Mouse (Mus musculus): ENCODE results near the gene P2rx2.

Gene P2rx2

GRCm38 (mm10) chr5:110342648-110343284, at the start of gene P2rx2:
Gene P2rx2 (minus strand): TSS chr5:110343212.
- peak; percentile 42 to 55 for DNase-seq

DNA sequence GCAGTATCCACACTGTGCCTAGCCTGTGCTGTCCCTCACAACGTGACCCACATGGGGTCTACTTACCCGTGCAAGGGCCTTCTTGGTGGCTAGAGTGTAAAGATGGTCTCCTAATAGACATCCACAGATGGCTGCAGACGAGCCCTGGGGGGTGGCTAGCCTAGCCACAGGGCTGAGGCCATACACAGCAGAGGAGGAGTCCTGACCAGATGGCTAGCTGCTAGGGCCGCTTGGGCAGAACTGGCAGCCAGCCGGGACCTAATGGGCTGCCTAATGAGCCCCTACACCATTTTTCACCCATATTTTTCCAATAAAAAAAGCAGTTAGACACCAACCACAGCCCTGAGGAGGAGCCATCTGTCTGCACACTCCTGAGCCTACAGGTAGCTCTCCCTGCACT, 49.7 kb upstream of the P2rx2 start:
- no peak for DNase-seq

DNA sequence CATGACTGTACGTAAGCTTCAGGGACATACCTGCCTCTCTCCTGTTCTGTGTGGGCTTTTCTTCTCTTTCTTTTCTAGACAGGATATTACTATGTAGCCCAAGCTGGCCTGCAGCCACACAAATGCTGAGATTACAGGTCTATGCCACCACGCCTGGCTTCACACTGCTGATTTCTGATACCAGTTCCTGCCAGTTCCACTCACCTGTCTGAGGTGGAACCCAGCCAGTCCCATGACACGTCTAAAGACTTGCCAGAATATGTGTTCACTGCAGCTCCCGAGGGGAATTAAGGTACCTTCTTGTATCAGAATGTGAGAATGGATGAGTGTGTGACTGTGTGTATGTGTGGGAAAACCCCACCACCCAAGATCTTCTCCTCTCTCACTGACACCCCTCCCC, 47.6 kb upstream of the P2rx2 start:
- peak; percentile 62 to 75 for DNase-seq

- no peak for DNase-seq
Measured at GRCm38 (mm10) chr5:110387332-110387731, 44.3 kb upstream of the P2rx2 start.

- DNase-seq = peak; percentile 57 to 71
Measured at GRCm38 (mm10) chr5:110386371-110387330, 43.6 kb upstream of the P2rx2 start.

- DNase-seq = no peak
Measured at GRCm38 (mm10) chr5:110385263-110385662, 42.3 kb upstream of the P2rx2 start.

DNA sequence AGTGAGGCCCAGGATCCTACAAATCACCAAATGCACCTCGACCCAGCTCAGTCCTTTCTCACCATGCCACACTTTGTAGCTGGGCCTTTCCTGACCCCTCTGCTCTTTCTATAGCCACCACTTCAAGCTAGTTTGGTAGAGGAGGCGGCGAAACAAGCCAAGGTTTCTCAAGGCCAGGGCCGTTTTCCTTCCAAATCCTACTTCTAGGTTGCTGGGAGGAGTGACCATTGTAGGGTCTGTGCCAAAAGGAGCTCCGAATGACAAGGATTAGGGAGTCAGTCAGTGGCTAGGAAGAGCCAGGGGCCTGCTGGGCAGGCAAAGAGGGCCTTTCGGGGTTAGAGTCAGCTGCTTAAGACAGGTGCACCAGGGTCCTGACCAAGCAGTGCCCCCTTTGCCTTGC, 41.5 kb upstream of the P2rx2 start:
- DNase-seq = no peak

GRCm38 (mm10) chr5:110379823-110380222, 36.8 kb upstream of the P2rx2 start:
- no peak for DNase-seq

DNA sequence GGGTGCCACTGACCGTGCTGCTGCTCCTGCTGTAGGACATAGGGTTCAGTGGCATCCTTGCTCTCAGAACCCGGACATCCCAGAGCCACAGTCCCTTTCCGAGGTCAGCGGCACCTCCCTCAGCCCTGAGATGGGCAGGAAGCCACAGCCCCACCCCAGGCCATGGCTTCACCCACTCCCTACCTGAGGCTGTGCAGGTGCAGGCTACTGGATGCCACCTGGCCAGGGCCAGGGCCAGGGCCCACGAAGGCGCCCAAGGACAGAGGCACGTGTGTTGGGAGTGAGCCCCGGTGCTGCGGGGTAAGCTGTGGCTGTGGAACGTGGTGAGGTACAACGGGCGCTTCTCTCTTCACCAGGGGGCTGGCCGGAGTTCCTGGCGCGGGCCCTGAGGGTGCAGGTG, 36.1 kb upstream of the P2rx2 start:
- DNase-seq = no peak

GRCm38 (mm10) chr5:110378181-110378583, 35.2 kb upstream of the P2rx2 start:
- DNase-seq = no peak

DNA sequence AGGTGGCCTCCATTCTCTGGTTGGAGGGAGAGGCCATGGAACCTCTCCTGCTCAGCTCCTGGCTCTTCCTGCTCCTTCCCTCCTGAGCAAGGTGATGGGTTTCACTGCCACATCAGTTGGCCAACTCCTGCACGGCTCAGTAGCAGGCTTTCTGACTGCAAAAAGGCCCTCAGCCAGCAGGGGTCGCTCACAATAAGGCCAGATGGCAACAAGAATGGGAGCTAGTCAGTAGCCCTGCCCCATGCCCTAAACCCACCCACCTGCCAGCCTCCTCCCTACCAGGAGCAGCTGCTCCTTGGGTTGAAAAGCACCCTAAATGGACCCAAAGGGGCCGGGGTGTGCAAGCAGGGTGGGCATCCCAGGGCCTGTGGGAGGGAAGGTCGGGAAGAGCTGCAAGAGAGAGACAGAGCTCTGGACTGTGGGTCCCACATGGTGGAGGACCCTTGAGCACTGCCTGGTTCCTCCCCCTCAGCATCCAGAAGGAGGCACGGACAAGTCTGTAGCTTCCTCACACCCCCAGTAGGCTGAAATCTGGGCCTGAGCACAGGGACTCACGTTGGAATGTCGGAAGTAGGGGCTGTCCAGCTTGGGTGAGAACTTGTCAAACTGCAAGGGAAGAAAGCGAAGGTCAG, 33.9 kb upstream of the P2rx2 start:
- DNase-seq = peak; percentile 47 to 81

- DNase-seq = no peak
Measured at GRCm38 (mm10) chr5:110363822-110364545, 21.0 kb upstream of the P2rx2 start.

GRCm38 (mm10) chr5:110363179-110363821, 20.3 kb upstream of the P2rx2 start:
- DNase-seq = peak; percentile 41 to 49

GRCm38 (mm10) chr5:110362813-110363178, 19.8 kb upstream of the P2rx2 start:
- no peak for DNase-seq

DNA sequence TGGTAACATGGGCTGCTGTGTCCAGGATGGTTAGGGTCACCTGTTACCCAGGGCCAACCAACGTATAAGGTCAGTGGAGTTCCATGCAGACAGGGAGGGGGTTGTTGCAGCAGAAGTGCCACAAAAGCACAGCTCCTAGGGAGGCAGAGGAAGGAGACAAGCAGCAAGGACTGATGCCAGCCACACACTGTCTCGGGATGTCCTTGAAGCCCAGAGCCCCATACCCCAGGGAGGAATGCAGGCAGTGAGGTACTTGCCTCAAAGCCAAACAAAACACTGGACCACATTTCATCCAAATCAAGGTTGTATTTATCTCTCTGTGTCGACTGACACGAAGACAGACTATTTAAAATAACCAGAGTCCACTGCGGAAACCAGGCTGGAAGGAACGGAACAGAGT, 18.5 kb upstream of the P2rx2 start:
- DNase-seq = no peak

GRCm38 (mm10) chr5:110357531-110358179, 14.6 kb upstream of the P2rx2 start:
- DNase-seq = peak; percentile 61 to 89

GRCm38 (mm10) chr5:110354716-110355115, 11.7 kb upstream of the P2rx2 start:
- DNase-seq = peak; percentile 31 to 61

- no peak for DNase-seq
Measured at GRCm38 (mm10) chr5:110347006-110347405, 4.0 kb upstream of the P2rx2 start.

DNA sequence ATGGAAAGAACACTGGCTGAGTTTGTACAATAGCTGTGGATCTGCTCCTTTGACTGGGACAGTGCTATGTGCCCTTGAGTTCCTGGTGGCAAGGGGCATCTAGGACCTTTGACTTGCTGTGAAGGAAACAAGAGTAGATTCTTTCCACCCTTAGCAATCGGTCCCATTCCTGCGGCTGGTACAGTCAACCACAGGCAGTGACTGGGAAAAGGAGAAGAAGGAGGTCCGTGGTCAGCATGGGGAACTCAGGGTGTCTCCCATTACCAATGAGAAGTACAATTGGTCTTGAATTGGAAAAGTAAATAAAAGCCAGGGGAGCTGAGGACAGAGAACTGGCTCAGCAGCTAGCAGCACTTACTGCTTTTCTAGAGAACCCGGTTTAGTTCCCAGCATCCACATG, 2.5 kb upstream of the P2rx2 start:
- no peak for DNase-seq

DNA sequence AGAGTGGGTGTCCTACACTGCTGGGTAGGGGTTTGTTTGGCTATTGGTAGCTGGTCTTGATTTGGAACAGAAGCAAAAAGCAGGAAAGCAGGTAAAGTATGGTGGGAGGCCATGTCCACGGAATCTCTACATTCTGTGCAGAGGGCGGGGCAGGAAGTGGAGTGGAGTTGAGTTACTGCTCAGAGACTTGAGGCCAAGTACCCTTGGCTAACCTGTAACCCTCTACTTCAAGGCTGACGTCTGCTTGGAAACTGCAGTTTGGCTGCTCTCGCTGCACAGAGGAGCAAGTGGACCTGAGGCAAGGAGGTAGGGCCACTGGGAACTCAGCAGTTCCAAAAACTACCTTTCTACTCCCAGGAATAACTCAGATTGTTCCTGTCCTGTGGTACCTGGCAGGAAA, 1.5 kb upstream of the P2rx2 start, which contains the start of gene Lrcol1:
Gene Lrcol1, plus strand, starts transcription at position 207 of the 400 bp plus-strand sequence.
- no peak for DNase-seq

- DNase-seq = no peak
Measured at GRCm38 (mm10) chr5:110338792-110339191, 4.2 kb downstream of the P2rx2 start.

GRCm38 (mm10) chr5:110330508-110330907, 12.5 kb downstream of the P2rx2 start:
- DNase-seq = peak; percentile 16 to 38

Data from kidney, adult 8-10 months (tissue).